Mouse (Mus musculus) liver, embryonic 16.5 days (tissue): ENCODE results near the gene Gzmk. TPM values are rescaled to one million over a fixed set of nuclear protein-coding genes. Genes with fewer than 3 reads are reported as not detected.
A peak's percentile ranks its signal among the peaks of the same experiment; 100 is the strongest.

Source experiments
- ATAC-seq: fragments of 200-750 bp; cut with Nextera tagmentation; 2 replicates; pipeline ENCODE4 v1.8.0; 2017; ENCODE audit warnings: low read depth, mild to moderate bottlenecking, moderate number of reproducible peaks, moderate library complexity
- H3K27ac ChIP-seq: fragments of 300-500 bp; sonication (generic); 2 replicates; pipeline ENCODE4 v1.5.1; 2014; ENCODE audit warnings: mild to moderate bottlenecking, low read length
- H3K27me3 ChIP-seq: fragments of 300-500 bp; sonication (generic); 2 replicates; pipeline ENCODE4 v1.6.1; 2014; ENCODE audit warnings: low read depth, low read length, mixed read lengths; ENCODE audit not compliant: control insufficient read depth, insufficient read depth
- H3K36me3 ChIP-seq: fragments of 300-500 bp; sonication (generic); 2 replicates; pipeline ENCODE4 v1.6.1; 2014; ENCODE audit warnings: mild to moderate bottlenecking; ENCODE audit not compliant: control insufficient read depth, insufficient read depth
- H3K4me1 ChIP-seq: fragments of 300-500 bp; sonication (generic); 2 replicates; pipeline ENCODE4 v1.6.1; 2014; ENCODE audit warnings: low read depth, low read length, mixed read lengths; ENCODE audit not compliant: control insufficient read depth
- H3K4me2 ChIP-seq: fragments of 300-500 bp; sonication (generic); 2 replicates; pipeline ENCODE4 v1.6.1; 2014; ENCODE audit warnings: low read depth, low read length, mixed read lengths
- H3K4me3 ChIP-seq: fragments of 300-500 bp; sonication (generic); 2 replicates; pipeline ENCODE4 v1.5.1; 2014; ENCODE audit warnings: low read depth, mild to moderate bottlenecking, low read length
- H3K9ac ChIP-seq: fragments of 300-500 bp; sonication (generic); 2 replicates; pipeline ENCODE4 v1.6.1; 2014; ENCODE audit warnings: low read depth, low read length
- H3K9me3 ChIP-seq: fragments of 300-500 bp; sonication (generic); replicated peaks from 2 replicates; pipeline ENCODE4 v1.6.1; 2016; ENCODE audit warnings: low read length; ENCODE audit not compliant: control insufficient read depth
- WGBS: fragments of 180-500 bp; shearing (Covaris S2); extraction: QIAGEN DNeasy Blood & Tissue Kit; methylation state at CpG from one replicate; pipeline ENCODE4 v1.1.7; 2014; ENCODE audit not compliant: insufficient replicate concordance; 5-methylcytosine and 5-hydroxymethylcytosine counted together
- polyA plus RNA-seq: library from polyadenylated mRNA; unstranded; fragments of >200 nt; fragmentation: Nextera tagmentation; extraction: Ambion mirVana; gene quantifications from 2 replicates; pipeline ENCODE4 v1.2.1, GENCODE M21; 2015

Gene Gzmk
- polyA plus RNA-seq, 1 experiment from 2014 or later = not detected

DNA sequence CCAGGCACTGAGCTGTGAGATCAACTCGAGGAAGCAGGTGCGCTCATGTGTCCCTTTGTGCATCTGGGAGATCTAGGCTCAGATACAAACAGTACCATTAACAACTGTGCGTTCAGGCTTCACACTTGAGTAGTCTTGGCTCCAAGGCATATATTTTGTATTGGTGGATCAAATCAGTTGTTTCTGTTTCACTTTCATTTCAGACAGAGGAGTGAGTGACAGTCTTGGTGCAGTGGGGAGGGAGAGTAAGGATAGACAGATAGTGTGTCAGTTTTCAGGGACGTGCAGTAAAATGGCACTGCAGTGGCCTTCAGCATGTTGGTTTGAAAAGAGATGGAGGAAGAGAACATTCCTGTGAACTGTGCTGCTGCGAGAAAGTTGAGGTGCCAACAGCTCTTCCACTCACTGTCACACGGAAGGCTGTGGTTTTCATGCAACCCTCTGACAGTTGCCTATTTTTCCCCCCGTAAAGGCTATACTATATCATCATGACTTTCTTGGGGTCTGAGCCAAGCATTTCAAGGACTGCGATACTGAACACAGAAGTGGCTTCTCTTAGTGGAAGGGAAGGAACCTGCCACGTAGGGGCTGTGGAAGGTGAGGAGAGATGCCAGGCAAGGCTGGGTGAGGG lies 27.7 kb downstream of the Gzmk start:
- Histone ChIP-seq H3K27ac (no peak overlapping the region), H3K4me2 (no peak overlapping the region), H3K4me3 (no peak overlapping the region), H3K36me3 (no peaks in the 10 kb centered on the region), H3K9me3 (no peaks in the 10 kb centered on the region), H3K4me1 (no peaks in the 10 kb centered on the region), H3K9ac (no peak overlapping the region), H3K27me3 (no peaks in the 10 kb centered on the region)
- no peak for ATAC-seq
- WGBS = 43% methylated on average over 9 of the region's 9 CpGs

DNA sequence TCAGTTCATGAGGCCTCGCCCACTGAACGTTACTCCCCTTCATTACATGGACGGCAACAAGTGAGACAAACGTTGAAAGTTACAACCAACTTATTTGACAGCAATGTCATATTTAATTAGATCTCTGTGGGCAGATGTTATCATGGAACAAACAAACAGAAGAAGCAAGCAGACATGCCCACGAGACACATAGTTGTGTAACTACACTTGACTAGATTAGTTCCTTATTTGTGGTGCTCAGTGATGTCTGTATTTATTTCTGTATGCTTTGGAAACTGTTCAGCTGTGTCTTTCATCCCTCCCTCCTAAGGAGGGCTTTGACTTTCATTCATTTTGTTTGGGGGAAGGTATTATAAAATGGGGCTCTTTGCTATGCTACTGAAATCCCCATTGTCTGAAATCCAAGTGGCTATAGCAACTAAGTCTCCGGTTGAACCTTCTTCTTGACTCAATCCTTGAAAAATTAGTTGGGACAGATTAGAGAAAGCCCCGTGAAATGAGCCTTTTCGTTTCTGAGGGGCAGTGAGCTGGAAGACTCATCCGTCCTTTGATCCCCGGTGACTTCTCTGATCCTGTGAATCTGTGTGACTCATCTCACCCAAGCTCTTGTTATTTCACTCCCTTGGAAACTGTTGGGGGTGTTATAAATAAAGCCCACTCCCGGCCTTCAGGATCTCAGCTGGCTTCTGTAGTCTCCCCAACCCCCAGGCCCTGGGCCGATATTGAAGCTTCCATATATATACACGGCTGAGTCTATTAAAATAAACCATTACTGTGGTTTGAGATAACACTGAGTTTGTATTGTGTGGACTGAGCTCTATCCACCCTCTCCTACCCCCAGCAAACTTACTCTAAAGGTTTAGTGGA lies 28.7 kb downstream of the Gzmk start:
- no peak for ATAC-seq
- no peak overlapping the region for H3K9ac ChIP-seq
- no peaks in the 10 kb centered on the region for H3K36me3 ChIP-seq
- no peak overlapping the region for H3K27ac ChIP-seq
- H3K4me1 ChIP-seq = no peaks in the 10 kb centered on the region
- H3K4me2 ChIP-seq = no peak overlapping the region
- H3K27me3 ChIP-seq = no peaks in the 10 kb centered on the region
- no peaks in the 10 kb centered on the region for H3K9me3 ChIP-seq
- no peak overlapping the region for H3K4me3 ChIP-seq
- WGBS = 57% methylated on average over 13 of the region's 13 CpGs

DNA sequence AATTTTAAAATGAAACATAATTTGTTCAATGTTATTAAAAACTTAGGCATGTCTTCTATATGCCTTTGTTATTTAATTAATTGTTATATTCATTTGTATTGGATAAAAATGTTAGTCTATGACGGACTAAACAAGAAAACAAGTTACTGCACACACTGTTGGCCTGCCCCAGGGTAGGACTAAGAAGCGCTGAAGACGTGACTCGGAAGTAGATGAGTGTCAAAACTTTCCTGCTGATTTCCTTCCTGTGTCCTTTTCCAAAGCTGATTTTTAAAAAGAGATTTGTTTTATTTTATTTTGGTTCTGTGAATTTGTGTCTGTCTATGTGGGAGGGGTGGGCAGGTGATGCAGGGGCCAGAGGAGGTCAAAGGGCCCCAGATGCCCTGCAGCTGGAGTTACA lies 42.0 kb downstream of the Gzmk start:
- no peaks in the 10 kb centered on the region for H3K27me3 ChIP-seq
- ATAC-seq = no peak
- no peak overlapping the region for H3K4me3 ChIP-seq
- no peaks in the 10 kb centered on the region for H3K9me3 ChIP-seq
- no peak overlapping the region for H3K27ac ChIP-seq
- no peaks in the 10 kb centered on the region for H3K36me3 ChIP-seq
- no peak overlapping the region for H3K9ac ChIP-seq
- 62% methylated on average over 4 of the region's 4 CpGs for WGBS
- no peak overlapping the region for H3K4me2 ChIP-seq
- H3K4me1 ChIP-seq = no peaks in the 10 kb centered on the region

DNA sequence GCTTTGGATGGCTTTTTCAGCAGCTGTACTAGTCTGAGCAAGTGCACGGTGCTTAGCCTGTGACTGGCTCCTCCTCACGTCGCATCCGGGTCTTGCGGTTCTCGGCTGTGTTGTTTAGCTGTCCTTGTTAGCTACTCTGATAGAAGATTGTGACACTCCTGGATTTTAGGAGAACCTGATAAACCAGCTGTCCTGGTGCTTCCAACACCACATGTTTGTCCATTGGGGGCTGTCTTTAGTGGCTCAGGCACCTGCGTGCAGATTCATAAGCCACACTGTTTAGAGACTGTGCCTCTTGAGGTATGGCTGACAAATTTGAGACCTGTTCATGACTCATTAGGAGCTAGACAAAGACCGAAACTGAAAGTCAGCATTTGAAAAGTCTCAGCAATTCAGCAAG lies 42.4 kb downstream of the Gzmk start:
- H3K27me3 ChIP-seq = no peaks in the 10 kb centered on the region
- H3K27ac ChIP-seq = no peak overlapping the region
- ATAC-seq = no peak
- no peaks in the 10 kb centered on the region for H3K4me1 ChIP-seq
- H3K4me2 ChIP-seq = no peak overlapping the region
- no peak overlapping the region for H3K4me3 ChIP-seq
- H3K9me3 ChIP-seq = no peaks in the 10 kb centered on the region
- H3K9ac ChIP-seq = no peak overlapping the region
- WGBS = 70% methylated on average over 8 of the region's 8 CpGs
- no peaks in the 10 kb centered on the region for H3K36me3 ChIP-seq

DNA sequence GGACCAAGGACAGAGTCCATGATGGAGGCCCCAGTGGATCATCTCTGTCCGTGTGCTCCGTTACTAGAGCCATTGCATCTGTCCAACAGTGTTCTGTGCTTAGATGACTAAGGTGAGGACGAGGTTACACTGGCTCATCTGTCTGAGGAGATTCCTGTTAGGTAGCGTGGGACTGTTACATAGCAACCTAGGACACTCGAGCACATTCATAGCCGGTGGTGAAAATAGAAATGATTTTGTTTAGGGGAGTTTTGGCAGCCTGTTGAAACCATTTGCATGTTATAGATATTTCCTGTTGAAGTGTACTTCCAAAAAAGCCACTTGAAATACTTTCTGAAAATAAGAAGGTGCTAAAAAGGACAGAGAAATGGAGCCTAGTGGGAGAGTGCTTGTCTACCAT lies 51.5 kb downstream of the Gzmk start:
- H3K27ac ChIP-seq = no peak overlapping the region
- no peaks in the 10 kb centered on the region for H3K36me3 ChIP-seq
- no peak for ATAC-seq
- 67% methylated on average over 6 of the region's 6 CpGs for WGBS
- no peak overlapping the region for H3K4me2 ChIP-seq
- no peaks in the 10 kb centered on the region for H3K27me3 ChIP-seq
- no peak overlapping the region for H3K9ac ChIP-seq
- H3K4me3 ChIP-seq = no peak overlapping the region
- H3K9me3 ChIP-seq = no peaks in the 10 kb centered on the region
- no peaks in the 10 kb centered on the region for H3K4me1 ChIP-seq

DNA sequence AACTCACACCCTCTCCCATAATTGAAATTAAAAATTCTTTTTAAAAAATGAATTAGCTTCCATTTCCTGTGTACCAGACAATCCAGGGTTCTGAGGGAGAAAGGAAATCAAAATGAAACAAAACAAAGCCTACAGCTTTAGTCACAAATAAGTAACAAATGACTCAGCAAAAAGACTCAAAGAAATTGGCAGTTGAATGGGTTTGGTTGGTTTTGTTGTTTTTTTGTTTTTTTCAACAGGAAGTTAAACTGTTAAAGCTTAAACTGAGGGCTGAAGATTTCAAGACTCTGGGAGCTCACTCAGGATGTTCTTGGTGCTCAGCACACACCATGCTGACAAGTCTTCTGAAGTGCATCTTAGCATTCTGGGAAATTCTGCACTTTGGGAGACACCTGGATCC lies 55.5 kb downstream of the Gzmk start:
- no peaks in the 10 kb centered on the region for H3K27me3 ChIP-seq

DNA sequence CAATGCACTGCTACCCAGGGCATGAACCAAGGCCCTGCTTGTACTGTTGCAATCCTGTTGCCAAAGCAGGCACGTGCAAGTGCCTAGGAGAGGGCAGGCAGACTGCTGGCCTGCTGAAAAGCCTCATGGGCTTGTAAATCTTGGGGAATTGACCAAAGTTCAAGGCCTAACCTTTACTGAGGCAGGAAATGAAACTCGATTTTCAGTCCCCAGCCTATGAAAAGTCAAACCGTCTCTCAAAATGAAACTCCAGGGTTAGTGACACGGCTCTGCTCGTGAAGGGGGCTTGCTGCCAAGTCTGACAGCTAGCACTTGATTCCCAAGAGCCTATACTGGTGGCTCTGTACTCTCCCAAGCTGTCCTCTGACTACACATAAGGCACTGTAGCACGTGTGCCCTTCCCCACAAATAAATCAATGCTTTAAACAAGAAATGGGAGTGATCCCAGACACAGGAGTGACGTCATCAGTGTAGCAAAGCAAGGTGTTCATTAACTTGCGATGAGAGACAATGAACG lies 57.6 kb downstream of the Gzmk start:
- Histone ChIP-seq H3K9ac (no peak overlapping the region), H3K4me1 (no peaks in the 10 kb centered on the region), H3K4me3 (no peak overlapping the region), H3K4me2 (no peak overlapping the region), H3K27me3 (no peaks in the 10 kb centered on the region), H3K36me3 (no peaks in the 10 kb centered on the region), H3K9me3 (no peaks in the 10 kb centered on the region), H3K27ac (no peak overlapping the region)
- ATAC-seq = peak; percentile 24; the same call in 1 of the 2 replicates
- WGBS = 52% methylated on average over 9 of the region's 9 CpGs

More for the DNA sequence above, 55.5 kb downstream of the Gzmk start:
- H3K4me3 ChIP-seq = no peak overlapping the region
- H3K9me3 ChIP-seq = no peaks in the 10 kb centered on the region
- H3K9ac ChIP-seq = no peak overlapping the region
- no peaks in the 10 kb centered on the region for H3K4me1 ChIP-seq
- no peak for ATAC-seq
- no peaks in the 10 kb centered on the region for H3K36me3 ChIP-seq
- H3K27ac ChIP-seq = no peak overlapping the region
- H3K4me2 ChIP-seq = no peak overlapping the region

DNA sequence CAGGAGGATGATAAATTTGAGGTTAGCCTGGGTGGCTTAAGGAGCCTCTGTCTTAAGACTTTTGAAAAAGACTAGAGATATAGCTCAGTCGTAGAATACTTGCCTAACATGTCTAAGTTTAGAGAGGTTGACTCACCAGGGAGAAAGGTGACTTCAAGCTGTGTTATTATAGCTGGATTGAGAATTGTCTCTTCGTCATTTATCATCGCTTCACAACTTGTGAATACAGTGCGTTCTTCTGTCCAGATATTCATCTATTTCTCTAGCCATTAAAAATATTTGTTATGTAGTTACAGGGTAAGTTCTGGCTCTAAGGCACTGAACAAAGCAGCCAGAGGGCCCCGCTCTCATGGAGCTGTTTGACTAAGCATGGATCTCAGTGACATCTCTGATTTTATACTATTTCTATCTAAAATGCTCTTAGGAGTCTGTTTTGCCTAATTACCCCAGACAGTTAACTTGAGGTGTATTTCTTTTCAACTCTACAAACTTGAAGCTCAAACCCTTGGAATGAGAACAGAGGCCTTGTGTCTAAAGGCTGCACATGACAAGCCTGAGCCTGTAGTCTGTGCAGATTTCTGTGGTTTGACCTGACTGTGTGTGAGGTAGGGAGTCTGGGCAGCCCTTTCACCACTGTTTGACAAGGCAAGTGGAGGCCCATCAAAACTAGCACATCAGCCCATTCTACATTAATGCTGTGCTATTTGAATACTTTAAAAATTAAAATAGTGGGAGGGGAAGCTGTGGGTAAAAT lies 61.3 kb downstream of the Gzmk start:
- 75% methylated on average over 5 of the region's 5 CpGs for WGBS
- H3K4me1 ChIP-seq = no peaks in the 10 kb centered on the region
- no peak overlapping the region for H3K9ac ChIP-seq
- no peaks in the 10 kb centered on the region for H3K9me3 ChIP-seq
- H3K27me3 ChIP-seq = no peaks in the 10 kb centered on the region
- no peak overlapping the region for H3K27ac ChIP-seq
- H3K36me3 ChIP-seq = no peaks in the 10 kb centered on the region
- H3K4me2 ChIP-seq = no peak overlapping the region
- H3K4me3 ChIP-seq = no peak overlapping the region
- ATAC-seq = no peak

DNA sequence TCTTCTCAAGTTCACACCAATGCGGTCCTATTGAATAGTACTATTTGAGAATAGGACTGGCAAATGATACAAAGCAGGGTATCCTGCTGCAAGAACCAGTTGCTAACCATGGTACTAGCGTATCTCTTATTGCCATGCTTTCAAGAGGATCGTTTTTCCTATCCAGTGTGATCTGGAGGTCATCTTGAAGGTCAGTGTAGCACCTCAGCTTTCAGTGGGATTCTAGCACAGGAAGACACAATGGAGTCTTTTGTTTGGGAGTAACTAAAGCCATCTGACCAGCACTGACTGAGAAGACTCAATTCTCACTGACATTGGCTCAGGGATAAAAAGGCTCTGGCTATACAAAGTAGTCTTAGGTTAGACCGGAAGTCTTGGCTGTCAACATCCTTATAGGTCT lies 74.2 kb downstream of the Gzmk start:
- H3K27ac ChIP-seq = no peak overlapping the region
- WGBS = 73% methylated on average over 4 of the region's 4 CpGs
- no peak for ATAC-seq
- H3K4me1 ChIP-seq = no peaks in the 10 kb centered on the region
- no peaks in the 10 kb centered on the region for H3K27me3 ChIP-seq
- no peak overlapping the region for H3K4me3 ChIP-seq
- H3K36me3 ChIP-seq = no peaks in the 10 kb centered on the region
- no peak overlapping the region for H3K4me2 ChIP-seq
- H3K9ac ChIP-seq = no peak overlapping the region
- no peaks in the 10 kb centered on the region for H3K9me3 ChIP-seq
